Mouse (Mus musculus): ENCODE data around the gene Rbm33. TPM values are rescaled to one million over a fixed set of nuclear protein-coding genes. Genes with fewer than 3 reads are reported as not detected.

The Rbm33 gene
- polyA plus RNA-seq, 1 experiment from 2014 or later, result 6.9 TPM

DNA sequence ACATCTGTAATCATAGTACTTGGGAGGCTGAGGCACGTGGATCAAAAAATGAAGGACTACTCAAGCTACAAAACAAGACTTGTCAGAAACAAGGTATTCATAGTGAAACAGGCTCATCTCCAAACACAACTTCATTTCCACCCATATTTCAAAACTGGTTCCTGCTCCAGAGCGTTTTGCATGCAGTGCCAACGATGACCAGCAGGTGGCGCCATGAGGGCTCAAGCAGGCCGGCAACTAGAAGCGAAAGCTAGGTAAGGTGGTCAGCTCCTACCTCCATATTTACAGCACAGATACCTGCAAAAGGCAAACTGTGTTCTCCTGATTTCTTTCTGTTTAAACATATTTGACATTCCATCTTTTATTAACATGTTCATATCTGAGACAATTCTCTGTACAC lies 22.9 kb upstream of the Rbm33 start:
- no peak overlapping the region for H3K4me3 ChIP-seq (ENCODE audit: low read depth, low read length)
- no peak overlapping the region for H3K27ac ChIP-seq (ENCODE audit: low read length)
- ATAC-seq (ENCODE audit: low read depth), result no peak
- WGBS (ENCODE audit: insufficient replicate concordance), result 4% methylated on average over 6 of the region's 6 CpGs
- H3K27me3 ChIP-seq (ENCODE audit: control insufficient read depth, insufficient read depth, low read depth, low read length), result no peaks in the 10 kb centered on the region
- no peaks in the 10 kb centered on the region; the same call in 1 of the 2 replicates for H3K4me1 ChIP-seq (ENCODE audit: control insufficient read depth, low read depth, low read length)
- H3K4me2 ChIP-seq (ENCODE audit: low read depth, low read length), result no peak overlapping the region
- H3K9ac ChIP-seq (ENCODE audit: low read depth, low read length), result no peak overlapping the region
- no peaks in the 10 kb centered on the region for H3K36me3 ChIP-seq (ENCODE audit: control insufficient read depth, insufficient read depth)
- H3K9me3 ChIP-seq (replicated peaks; ENCODE audit: control insufficient read depth, low read length), result no peaks in the 10 kb centered on the region

DNA sequence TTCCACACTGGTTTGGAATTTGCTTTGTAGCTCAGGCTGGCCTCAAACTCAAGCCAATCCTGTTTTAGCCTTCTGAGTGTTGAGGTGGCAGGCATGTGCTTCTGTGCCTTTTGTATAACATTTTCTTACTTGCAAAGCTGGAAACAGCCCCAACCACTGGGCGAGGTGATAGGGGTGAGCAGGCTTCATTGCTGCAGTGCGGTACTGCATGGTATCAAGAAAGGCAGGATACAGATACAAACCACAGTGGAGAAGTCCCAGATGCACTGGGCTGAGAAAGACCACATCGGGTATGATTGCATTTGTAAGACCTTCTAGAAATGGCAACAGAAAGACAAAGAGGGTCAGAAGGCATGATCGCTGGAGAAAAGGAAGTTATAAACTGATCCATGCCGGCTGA lies 18.8 kb upstream of the Rbm33 start:
- Histone ChIP-seq H3K4me3 (ENCODE audit: low read depth, low read length) (no peak overlapping the region), H3K27ac (ENCODE audit: low read length) (no peak overlapping the region), H3K4me2 (ENCODE audit: low read depth, low read length) (no peak overlapping the region), H3K9ac (ENCODE audit: low read depth, low read length) (no peak overlapping the region), H3K9me3 (replicated peaks; ENCODE audit: control insufficient read depth, low read length) (no peaks in the 10 kb centered on the region), H3K27me3 (ENCODE audit: control insufficient read depth, insufficient read depth, low read depth, low read length) (no peaks in the 10 kb centered on the region), H3K4me1 (ENCODE audit: control insufficient read depth, low read depth, low read length) (no peaks in the 10 kb centered on the region), H3K36me3 (ENCODE audit: control insufficient read depth, insufficient read depth) (no peaks in the 10 kb centered on the region)
- WGBS (ENCODE audit: insufficient replicate concordance), result 23% methylated on average over 5 of the region's 5 CpGs
- ATAC-seq (ENCODE audit: low read depth), result no peak

DNA sequence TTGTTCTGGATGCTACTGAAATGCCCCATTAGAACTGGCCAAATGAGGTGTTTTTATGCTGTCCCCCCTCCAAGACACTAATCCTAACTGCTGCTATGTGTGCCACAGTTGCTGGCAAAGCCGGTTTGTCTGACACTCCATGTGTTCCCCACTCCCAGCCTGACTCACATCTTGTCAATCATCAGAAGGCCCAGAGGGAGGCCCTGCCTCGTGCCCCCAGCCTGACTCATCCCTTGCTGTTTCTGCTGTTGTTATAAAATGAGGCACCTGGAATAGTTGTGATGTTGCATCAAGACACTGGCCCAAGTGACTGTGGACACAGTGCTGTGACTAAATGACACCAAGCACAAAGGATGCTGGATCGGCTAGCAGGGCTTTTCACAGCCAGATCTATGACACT lies 18.2 kb upstream of the Rbm33 start:
- ATAC-seq (ENCODE audit: low read depth), result no peak
- H3K36me3 ChIP-seq (ENCODE audit: control insufficient read depth, insufficient read depth), result no peaks in the 10 kb centered on the region
- no peak overlapping the region for H3K9ac ChIP-seq (ENCODE audit: low read depth, low read length)
- H3K4me2 ChIP-seq (ENCODE audit: low read depth, low read length), result no peak overlapping the region
- no peak overlapping the region for H3K27ac ChIP-seq (ENCODE audit: low read length)
- H3K4me1 ChIP-seq (ENCODE audit: control insufficient read depth, low read depth, low read length), result no peaks in the 10 kb centered on the region
- no peaks in the 10 kb centered on the region for H3K27me3 ChIP-seq (ENCODE audit: control insufficient read depth, insufficient read depth, low read depth, low read length)
- no peak overlapping the region for H3K4me3 ChIP-seq (ENCODE audit: low read depth, low read length)
- 35% methylated on average over 3 of the region's 3 CpGs for WGBS (ENCODE audit: insufficient replicate concordance)
- no peaks in the 10 kb centered on the region for H3K9me3 ChIP-seq (replicated peaks; ENCODE audit: control insufficient read depth, low read length)

DNA sequence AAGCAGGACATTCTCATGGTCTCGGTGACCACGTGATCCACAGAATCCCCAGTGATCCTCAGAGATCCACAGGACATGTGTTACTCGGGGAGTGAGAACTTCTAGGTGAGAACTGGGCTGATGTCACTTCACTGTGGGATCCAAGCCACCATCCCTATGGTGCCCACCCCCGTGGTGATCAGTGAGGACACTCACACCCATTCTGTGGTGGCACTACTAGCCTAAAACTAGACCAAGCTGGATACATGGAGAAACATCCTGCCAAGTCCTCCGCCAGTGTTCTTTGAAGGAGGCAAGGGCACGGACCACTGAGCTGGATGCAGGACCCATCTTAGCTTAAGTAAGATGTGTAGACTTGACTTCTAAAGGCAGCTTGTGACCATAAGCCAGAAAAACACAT lies 17.6 kb upstream of the Rbm33 start:
- WGBS (ENCODE audit: insufficient replicate concordance), result 54% methylated on average over 6 of the region's 6 CpGs
- H3K9me3 ChIP-seq (replicated peaks; ENCODE audit: control insufficient read depth, low read length), result no peaks in the 10 kb centered on the region
- no peak overlapping the region for H3K4me3 ChIP-seq (ENCODE audit: low read depth, low read length)
- no peak overlapping the region for H3K9ac ChIP-seq (ENCODE audit: low read depth, low read length)
- no peak for ATAC-seq (ENCODE audit: low read depth)
- no peak overlapping the region for H3K27ac ChIP-seq (ENCODE audit: low read length)
- H3K4me1 ChIP-seq (ENCODE audit: control insufficient read depth, low read depth, low read length), result no peaks in the 10 kb centered on the region
- no peak overlapping the region for H3K4me2 ChIP-seq (ENCODE audit: low read depth, low read length)
- H3K27me3 ChIP-seq (ENCODE audit: control insufficient read depth, insufficient read depth, low read depth, low read length), result no peaks in the 10 kb centered on the region
- H3K36me3 ChIP-seq (ENCODE audit: control insufficient read depth, insufficient read depth), result no peaks in the 10 kb centered on the region

DNA sequence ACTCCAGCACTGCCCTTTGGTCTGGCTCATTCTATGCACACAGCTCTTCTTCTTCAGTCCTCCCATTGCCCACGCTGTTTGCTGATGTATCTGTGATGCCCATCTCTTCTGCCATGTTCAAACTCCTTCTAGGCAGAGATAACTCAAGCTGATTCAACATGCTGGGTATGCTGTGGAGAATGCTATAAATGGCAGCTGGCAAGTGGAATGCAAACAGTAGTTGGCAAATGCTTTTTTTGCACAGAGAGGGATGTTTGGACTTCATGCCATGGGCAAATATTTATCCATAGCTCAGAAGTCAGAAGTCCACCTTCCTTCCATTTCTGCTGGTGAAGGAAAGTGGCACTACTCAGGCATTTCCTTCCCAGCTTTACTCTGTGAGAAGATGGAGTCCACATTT lies 14.2 kb upstream of the Rbm33 start:
- no peaks in the 10 kb centered on the region for H3K4me1 ChIP-seq (ENCODE audit: control insufficient read depth, low read depth, low read length)
- H3K27me3 ChIP-seq (ENCODE audit: control insufficient read depth, insufficient read depth, low read depth, low read length), result no peaks in the 10 kb centered on the region
- ATAC-seq (ENCODE audit: low read depth), result no peak
- H3K4me3 ChIP-seq (ENCODE audit: low read depth, low read length), result no peak overlapping the region
- H3K36me3 ChIP-seq (ENCODE audit: control insufficient read depth, insufficient read depth), result no peaks in the 10 kb centered on the region
- no peak overlapping the region for H3K27ac ChIP-seq (ENCODE audit: low read length)
- no peaks in the 10 kb centered on the region for H3K9me3 ChIP-seq (replicated peaks; ENCODE audit: control insufficient read depth, low read length)
- no peak overlapping the region for H3K9ac ChIP-seq (ENCODE audit: low read depth, low read length)
- 65% methylated on average over 1 of the region's 1 CpGs for WGBS (ENCODE audit: insufficient replicate concordance)
- H3K4me2 ChIP-seq (ENCODE audit: low read depth, low read length), result no peak overlapping the region

DNA sequence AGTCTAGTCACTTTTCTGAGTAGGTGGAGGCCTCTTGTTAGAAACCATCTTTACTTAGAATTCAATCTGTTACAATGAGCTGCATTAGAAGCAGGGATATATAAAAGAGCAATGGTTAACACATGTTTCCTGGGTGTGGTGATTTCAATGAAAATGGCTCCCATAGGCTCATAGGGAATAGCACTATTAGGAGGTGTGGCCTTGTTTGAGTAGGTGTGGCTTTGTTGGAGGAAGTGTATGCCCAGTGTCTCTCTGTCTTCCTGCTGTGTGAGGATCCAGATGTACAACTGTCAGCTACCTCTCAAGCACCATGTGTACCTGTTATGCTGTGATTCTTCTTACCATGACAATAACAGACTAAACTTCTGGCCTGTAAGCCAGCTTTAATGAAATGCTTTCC lies 12.4 kb upstream of the Rbm33 start:
- Histone ChIP-seq H3K4me3 (ENCODE audit: low read depth, low read length) (no peak overlapping the region), H3K4me2 (ENCODE audit: low read depth, low read length) (no peak overlapping the region), H3K27ac (ENCODE audit: low read length) (no peak overlapping the region), H3K9ac (ENCODE audit: low read depth, low read length) (no peak overlapping the region), H3K27me3 (ENCODE audit: control insufficient read depth, insufficient read depth, low read depth, low read length) (no peaks in the 10 kb centered on the region), H3K36me3 (ENCODE audit: control insufficient read depth, insufficient read depth) (no peaks in the 10 kb centered on the region), H3K9me3 (replicated peaks; ENCODE audit: control insufficient read depth, low read length) (no peaks in the 10 kb centered on the region), H3K4me1 (ENCODE audit: control insufficient read depth, low read depth, low read length) (no peaks in the 10 kb centered on the region)
- no peak for ATAC-seq (ENCODE audit: low read depth)

DNA sequence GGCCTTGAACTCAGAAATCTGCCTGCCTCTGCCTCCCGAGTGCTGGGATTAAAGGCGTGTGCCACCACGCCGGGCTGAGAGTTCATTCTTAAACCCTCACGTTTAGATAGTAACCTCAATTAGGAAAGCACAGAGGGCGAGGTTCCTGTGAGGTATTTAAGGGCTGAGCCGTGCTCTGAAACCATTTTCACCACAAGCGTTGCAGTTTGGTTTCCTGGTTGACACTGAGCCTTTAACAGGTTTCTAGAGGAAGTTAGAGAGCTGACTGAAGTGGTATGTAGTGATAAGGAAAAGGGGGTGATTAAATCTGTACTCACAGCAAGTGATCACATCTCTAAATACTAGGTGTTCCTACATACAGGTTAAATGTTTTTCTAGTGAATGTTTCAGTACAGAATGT lies 1.4 kb upstream of the Rbm33 start:
- Histone ChIP-seq H3K4me1 (ENCODE audit: control insufficient read depth, low read depth, low read length) (peaks cover 20% of the 10 kb centered on the region), H3K27me3 (ENCODE audit: control insufficient read depth, insufficient read depth, low read depth, low read length) (no peaks in the 10 kb centered on the region), H3K4me3 (ENCODE audit: low read depth, low read length) (no peak overlapping the region), H3K9ac (ENCODE audit: low read depth, low read length) (no peak overlapping the region), H3K4me2 (ENCODE audit: low read depth, low read length) (peak overlapping the region; percentile 91), H3K9me3 (replicated peaks; ENCODE audit: control insufficient read depth, low read length) (no peaks in the 10 kb centered on the region), H3K27ac (ENCODE audit: low read length) (no peak overlapping the region), H3K36me3 (ENCODE audit: control insufficient read depth, insufficient read depth) (no peaks in the 10 kb centered on the region)
- ATAC-seq (ENCODE audit: low read depth), result no peak
- 19% methylated on average over 8 of the region's 8 CpGs for WGBS (ENCODE audit: insufficient replicate concordance)

DNA sequence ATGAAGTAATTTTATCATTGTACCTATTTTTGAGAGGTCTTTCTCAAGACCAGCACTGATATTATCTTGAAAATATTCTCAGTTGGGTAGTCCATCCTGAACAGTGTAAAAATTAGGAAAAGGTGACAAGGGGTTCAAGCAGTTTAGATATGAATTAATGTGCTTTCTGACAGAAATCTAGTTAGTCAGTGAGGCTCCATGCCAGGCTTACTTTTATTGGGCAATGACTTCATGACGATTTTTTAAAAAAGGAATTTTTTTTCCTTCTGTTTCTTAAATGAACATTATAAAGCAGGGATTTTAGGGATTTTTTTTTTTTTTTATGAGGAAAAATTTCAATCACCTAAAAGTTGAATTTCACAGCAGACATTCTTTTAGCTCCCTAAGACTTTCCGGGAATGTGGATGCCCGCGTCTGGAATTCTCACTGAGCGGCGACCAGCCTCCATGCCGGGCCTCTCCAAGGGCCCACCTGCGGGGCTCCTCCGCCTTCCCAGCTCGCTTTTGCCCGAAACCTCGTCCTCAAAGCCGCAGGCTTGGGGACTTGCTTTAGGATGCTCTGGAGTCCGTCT lies 685 bp upstream of the Rbm33 start:
- WGBS (ENCODE audit: insufficient replicate concordance), result under 1% methylated on average over 14 of the region's 14 CpGs

DNA sequence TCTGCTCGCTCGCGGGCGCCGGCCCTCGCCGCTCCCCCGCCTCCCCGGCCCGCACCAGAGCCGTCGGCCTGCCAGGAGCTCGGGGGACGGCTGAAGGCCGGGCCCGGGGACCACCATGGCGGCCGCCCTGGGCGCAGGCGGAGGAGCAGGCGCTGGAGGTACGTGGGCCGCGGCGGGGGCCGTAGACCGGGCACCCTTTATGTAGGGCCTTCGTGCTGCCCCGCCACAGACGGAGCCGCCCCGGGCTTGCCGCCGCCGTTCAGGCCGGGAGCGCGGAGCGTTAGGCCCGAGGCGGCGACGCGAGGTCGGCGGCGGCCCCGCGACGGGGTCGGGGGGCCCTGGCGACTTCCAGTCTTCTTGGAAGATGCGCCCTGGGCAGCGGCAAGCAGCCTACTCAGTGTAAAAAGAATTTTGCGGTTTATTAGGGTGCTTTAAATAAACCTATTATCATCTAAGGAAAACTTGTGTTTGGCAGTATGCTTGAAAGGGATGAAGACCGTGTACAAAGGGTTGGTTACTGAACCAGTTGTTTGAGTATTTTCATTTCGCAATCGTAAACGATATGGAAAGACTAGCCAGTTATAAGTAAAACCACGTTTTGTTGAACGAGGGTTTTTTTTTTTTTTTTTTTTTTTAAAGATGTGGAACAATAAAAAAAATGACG lies 464 bp downstream of the Rbm33 start:
- peak overlapping the region; percentile 99 for H3K27ac ChIP-seq (ENCODE audit: low read length)
- peak overlapping the region; percentile 97 for H3K4me3 ChIP-seq (ENCODE audit: low read depth, low read length)
- H3K4me1 ChIP-seq (ENCODE audit: control insufficient read depth, low read depth, low read length), result peaks cover 25% of the 10 kb centered on the region
- ATAC-seq (ENCODE audit: low read depth), result peak; percentile 52
- H3K9ac ChIP-seq (ENCODE audit: low read depth, low read length), result peak overlapping the region; percentile 100
- H3K9me3 ChIP-seq (replicated peaks; ENCODE audit: control insufficient read depth, low read length), result no peaks in the 10 kb centered on the region
- WGBS (ENCODE audit: insufficient replicate concordance), result under 1% methylated on average over 61 of the region's 62 CpGs
- H3K36me3 ChIP-seq (ENCODE audit: control insufficient read depth, insufficient read depth), result no peaks in the 10 kb centered on the region
- H3K27me3 ChIP-seq (ENCODE audit: control insufficient read depth, insufficient read depth, low read depth, low read length), result no peaks in the 10 kb centered on the region
- peak overlapping the region; percentile 91 for H3K4me2 ChIP-seq (ENCODE audit: low read depth, low read length)

More for the DNA sequence above, 685 bp upstream of the Rbm33 start:
- Histone ChIP-seq H3K27ac (ENCODE audit: low read length) (peak overlapping the region; percentile 99), H3K4me1 (ENCODE audit: control insufficient read depth, low read depth, low read length) (peaks cover 23% of the 10 kb centered on the region), H3K27me3 (ENCODE audit: control insufficient read depth, insufficient read depth, low read depth, low read length) (no peaks in the 10 kb centered on the region), H3K4me2 (ENCODE audit: low read depth, low read length) (peak overlapping the region; percentile 91), H3K9ac (ENCODE audit: low read depth, low read length) (peak overlapping the region; percentile 100), H3K4me3 (ENCODE audit: low read depth, low read length) (peak overlapping the region; percentile 97), H3K9me3 (replicated peaks; ENCODE audit: control insufficient read depth, low read length) (no peaks in the 10 kb centered on the region), H3K36me3 (ENCODE audit: control insufficient read depth, insufficient read depth) (no peaks in the 10 kb centered on the region)
- peak; percentile 26 for ATAC-seq (ENCODE audit: low read depth)

Data from liver, embryonic 16.5 days (tissue).